Mouse (Mus musculus) heart, adult 9 months (tissue): ENCODE measurements around the gene Gjc2.

Experiments used
- DNase-seq, 2 experiments: peaks; one replicate each; pipeline ENCODE4 v3.0.0; 2022; ENCODE audit warnings: low spot score in 2 of 2

Gene Gjc2

GRCm38 (mm10) chr11:59208153-59208831, 25.3 kb upstream of the Gjc2 start, which contains the start of gene 2310033P09Rik:
Gene 2310033P09Rik, plus strand, starts transcription at chr11:59208321.
- DNase-seq: peak; percentile 92 to 93

DNA sequence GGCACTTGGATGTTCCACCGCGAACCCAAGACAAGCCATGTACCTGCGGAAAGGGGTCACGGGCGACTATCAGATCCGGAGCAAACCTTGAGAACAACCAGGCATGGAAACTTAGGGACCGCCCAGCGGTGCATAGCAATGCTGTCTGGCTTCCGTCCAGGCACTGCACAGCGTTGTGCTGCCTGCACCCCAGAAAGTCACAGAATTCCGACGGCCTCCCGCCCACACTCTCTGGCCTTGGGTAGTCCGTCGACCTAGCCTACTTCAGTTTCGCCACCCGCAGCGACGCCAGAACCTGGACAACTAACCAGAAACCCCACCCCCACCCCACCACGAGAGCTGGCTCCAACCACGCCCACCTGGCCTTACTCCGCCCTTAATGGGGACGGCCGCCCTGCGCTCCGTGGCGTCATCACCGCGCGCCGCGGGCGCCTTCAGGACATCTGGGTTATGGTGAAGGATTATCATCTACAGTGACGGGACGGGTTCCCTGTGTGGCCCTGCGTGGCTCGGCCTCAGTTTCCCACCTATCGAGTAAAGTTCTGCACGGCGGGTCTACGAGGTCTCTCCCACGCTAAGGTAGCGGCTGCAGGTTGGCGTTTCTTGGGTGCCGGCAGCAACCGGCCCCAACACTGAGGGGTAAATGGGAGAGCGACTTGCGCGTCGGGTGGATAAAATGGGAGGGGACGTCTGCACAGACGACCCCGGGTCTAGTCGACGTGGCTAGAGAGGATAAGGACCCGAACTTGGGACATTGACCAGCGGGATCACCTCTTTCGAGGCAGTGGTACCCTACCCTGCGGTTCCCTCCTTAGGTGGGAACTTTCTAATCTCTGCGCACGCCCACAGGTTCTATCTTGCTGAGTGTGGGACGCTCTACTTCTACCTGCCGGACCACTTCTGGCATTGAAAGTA, 19.3 kb upstream of the Gjc2 start, which contains the start of gene Mrpl55:
Gene Mrpl55, plus strand, starts transcription at position 406 of the 915 bp plus-strand sequence.
- peak; percentile 90 to 91 for DNase-seq

- DNase-seq: no peak
These were observed 18.4 kb upstream of the Gjc2 start for GRCm38 (mm10) chr11:59201216-59202002.

DNA sequence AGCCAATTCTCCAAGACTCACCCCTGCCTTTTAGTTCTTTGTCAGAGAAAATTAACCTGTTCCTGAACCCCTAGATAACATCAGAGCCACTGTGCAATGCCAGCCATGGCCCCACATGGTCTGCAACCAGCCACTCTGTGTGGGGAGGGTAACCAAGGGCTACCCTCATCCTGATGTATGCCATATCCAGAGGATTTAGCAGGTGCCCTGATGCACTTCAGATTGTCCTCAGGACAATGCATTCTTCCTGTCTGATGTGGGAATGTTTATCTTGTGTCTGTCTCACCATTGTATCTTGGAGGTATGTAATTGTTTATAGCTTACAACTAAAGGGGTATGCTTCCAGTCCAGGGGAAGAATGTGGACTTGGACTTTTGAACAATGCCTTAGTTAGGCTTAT, 13.2 kb upstream of the Gjc2 start:
- no peak for DNase-seq

DNA sequence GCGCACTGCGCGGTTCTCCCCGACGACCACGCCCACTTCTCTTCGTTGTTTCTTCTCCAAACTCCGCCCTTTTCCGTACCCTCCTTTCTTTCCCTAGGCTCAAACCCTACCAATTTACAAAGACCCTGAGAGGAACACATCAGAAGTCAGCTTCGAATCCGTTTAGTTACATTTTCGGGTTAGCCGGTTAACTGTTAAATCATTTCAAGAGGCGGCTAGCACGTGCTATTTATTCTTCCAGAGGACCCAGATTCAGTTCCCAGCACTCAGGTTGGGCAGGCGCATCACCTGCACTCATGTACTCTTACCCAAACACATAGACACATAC, 9.0 kb upstream of the Gjc2 start, which contains the start of gene Guk1:
Gene Guk1, minus strand, starts transcription at position 154 of the 328 bp plus-strand sequence.
- DNase-seq: no peak

- peak; percentile 90 to 93 for DNase-seq
These were observed 8.4 kb upstream of the Gjc2 start for GRCm38 (mm10) chr11:59191231-59192058.

DNA sequence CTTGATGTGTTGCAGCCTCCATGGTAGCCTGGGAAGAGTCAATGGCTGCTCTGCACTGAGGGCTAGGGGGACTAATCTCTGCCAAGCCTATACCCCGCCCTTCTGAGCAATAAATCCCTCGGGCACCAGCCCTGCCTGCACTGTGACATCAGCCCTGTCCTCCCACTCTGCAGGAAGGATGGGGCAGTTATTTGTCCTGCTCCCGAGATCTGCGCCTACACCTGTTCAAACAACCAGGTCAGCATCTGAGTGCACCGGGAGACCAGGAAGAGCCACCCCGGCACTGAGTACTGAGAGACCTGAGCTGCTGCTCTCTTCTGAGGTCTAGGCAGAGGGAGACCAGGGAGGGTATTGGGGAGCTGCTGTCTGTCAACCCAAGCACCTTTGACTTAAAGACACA, 4.7 kb upstream of the Gjc2 start:
- no peak for DNase-seq

DNA sequence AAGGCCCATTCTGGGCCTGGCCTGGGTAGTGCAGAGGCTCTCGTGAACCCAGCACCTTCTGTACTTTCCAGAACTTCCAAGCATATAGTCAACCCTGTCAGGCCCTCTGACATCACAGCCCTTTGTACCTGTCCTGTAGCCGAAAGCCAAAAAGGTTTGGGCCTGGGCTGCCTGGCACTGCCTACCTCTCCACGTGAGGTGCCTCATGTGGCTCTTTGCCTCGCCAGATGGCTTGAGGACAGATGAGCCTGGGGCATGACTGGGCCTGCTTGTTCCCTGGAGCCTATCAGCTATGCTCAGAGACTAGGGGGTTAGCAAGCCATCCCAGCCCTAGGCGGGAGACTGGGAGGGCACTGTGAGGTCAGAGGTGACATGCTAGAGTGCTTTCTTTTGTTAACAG, 2.5 kb upstream of the Gjc2 start:
- no peak for DNase-seq

DNA sequence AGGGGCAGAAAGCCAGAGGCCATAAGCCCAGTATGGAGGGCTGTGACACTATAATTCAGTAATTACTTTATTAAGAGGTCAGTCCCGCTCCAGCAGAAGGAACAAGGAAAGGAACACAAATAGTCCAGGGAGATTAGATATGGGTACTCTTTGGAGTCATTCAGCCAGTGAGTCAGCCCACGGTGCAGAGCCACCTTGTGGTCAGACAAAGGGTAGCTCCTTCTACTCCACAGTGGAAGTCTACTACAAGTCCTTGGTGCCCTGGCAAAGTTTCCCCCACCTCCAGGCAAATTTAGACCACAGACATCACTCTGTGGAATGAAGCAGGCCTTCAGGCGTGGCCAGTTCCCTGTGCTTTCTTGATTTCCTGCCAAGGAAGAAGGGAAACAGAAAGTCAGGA, 808 bp upstream of the Gjc2 start:
- peak; percentile 73 to 79 for DNase-seq

GRCm38 (mm10) chr11:59176921-59177320, 6.1 kb downstream of the Gjc2 start:
- no peak for DNase-seq

DNA sequence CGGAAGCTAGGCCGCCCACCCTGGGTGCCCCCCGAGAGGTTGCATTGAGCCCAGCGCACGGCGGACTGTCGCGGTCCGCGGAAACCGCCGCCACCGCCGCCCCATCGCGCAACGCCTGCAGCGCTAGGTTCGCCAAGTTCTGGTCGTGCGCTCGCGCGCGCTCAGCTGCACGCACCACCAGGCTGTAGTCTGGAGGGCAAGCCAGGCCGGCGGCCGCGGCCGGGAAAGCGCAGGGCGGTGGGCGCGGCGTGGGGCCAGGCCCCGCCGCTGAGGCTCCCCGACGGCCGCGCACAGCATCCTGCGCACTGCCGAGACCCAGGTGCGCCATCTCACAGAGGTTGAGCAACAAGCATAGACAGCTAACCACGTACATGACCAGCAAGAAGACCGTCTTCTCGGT, 6.5 kb downstream of the Gjc2 start:
- no peak for DNase-seq

- DNase-seq: no peak
These were observed 8.7 kb downstream of the Gjc2 start for GRCm38 (mm10) chr11:59174189-59174838.

DNA sequence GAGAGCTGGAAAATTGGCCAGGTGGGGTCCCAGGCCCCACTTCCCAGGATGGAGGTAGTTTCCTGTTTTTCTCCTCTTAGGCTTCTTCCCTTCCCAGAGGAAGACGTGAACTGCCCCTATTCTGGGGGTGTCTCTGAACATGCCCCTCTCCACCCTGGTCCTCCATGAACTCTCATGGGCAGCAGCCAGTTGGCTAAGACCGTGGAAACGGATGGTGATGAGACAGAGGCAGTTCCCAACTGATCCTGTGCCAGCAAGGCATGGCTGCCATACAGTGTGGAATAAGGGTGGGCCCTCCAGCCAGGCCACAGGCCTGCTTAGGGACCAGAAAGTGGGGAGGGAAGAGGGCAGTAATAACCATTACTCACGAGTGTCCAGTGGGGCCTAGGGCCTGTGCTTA, 12.5 kb downstream of the Gjc2 start:
- DNase-seq: no peak

DNA sequence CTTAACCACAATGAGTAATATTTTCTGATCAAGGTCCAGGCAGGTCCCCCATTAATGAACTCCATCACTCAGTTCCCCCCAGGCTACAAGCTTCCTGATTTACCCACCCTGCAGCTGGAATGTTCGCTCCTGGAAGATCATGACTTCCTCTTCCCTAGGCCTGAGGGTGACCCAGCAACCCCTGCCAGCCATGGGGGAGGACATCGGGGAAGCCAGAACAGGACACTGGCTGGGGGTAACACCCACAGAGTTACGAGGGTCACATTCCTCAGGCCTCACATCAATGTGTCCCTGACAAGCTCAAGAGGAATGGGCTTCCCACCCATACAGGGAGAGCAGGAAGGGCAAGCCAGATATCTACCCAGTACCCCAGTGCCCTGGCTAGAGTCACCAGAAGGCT, 13.2 kb downstream of the Gjc2 start:
- no peak for DNase-seq

GRCm38 (mm10) chr11:59165616-59166241, 17.3 kb downstream of the Gjc2 start:
- DNase-seq: no peak

DNA sequence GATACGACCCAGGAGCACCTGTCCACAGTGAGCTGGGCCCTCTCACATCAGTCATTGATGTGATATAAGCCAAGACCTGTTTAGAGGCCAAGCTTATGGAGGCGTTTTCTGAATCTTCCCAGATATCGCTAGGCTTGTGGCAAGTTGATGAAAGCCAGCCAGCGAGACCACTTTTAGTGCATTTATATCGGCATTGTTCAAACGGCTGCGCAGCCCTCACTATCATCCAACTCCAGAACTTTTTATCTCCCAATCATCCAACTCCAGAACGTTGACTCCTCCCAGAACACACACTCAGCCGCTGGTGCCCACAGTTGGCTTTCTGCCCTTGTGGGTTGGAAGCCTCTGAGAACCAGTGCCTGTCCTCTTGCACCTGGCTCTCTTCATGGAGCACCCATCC, 18.6 kb downstream of the Gjc2 start:
- no peak for DNase-seq

DNA sequence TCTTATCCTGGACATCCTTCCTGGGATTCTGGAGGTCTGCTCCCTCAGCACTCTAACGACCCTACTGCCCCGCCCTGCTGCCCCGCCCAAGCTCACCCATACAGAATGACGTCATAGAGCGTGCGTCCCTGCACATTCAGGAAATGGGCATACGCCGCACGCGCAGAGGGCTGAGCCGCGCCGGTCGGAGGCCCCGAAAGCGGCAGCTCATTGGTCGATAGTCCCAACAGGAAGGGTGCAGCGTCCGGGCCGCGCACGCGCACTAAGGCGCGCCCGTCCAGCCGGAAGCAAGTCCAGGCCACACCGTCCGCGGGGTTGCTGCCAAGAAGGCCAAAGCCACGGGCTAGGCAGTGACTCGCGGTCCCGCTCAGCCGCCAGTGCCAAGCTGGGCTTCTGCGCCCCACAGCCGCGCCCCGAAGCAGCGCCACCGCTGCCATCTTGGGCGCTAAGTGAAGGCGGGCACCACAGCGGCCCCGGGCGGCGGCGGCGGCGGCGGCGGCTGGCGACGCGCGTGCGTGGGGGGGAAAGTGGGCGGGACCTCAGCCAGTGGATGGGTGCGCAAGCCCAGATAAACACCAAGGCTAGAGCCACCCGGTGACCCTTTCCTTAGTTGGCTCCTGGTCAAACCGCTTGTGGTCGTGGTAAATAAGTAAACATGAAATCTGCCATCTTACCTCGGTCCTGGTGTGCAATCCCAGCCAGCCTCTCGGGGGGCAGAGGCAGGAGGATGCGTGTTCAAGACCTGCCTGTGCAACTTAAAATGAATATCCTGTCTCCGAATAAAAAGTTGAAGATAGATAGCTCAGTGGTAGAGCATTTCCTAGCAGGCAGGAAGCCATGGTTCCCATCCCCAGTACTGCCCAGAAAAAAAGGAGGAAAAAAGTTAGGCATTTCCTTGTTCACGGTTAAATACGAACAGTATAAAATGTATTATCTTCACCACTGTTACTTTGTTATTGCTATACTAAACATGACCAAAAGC, 19.5 kb downstream of the Gjc2 start, which contains the start of gene Iba57:
Gene Iba57, minus strand, starts transcription at position 485 of the 982 bp plus-strand sequence.
- DNase-seq: peak; percentile 99

- no peak for DNase-seq
These were observed 20.4 kb downstream of the Gjc2 start for GRCm38 (mm10) chr11:59162443-59163254.
